ENCODE assay signal across 10 mouse cellular contexts in genomic region chr11:117027681-117028080, GRCm38 (mm10).
DNase-seq lines count a peak whose midpoint lies in the region; ATAC-seq and TF ChIP-seq lines count a peak whose summit lies in the region.
"Had no signal": no experiment of that assay in that cellular context is flagged by ENCODE, and none has a peak within 500 bp of the region (broad histone marks: within the 10 kb centered on the region; RNA-seq: fewer than 3 reads in every experiment).

No protein-coding gene starts in this region.

- H3K36me3 ChIP-seq in ES-E14 (ENCODE audit: control insufficient read depth, insufficient read depth, low read length, poor library complexity, severe bottlenecking), result no peaks in the 10 kb centered on the region
- no peaks in the 10 kb centered on the region for H3K36me3 ChIP-seq in embryonic facial prominence, embryonic 13.5 days
- no peaks in the 10 kb centered on the region for H3K36me3 ChIP-seq in liver, postnatal 0 days (replicated peaks; ENCODE audit: insufficient read depth, low read length)

- in situ Hi-C loops in ES-E14 (cut with MboI; ENCODE audit: low sequenced_read_pairs in 2 of 2, unreplicated experiment in 2 of 2), result no loop called here

- peaks cover 0 to 18% of the 10 kb centered on the region in 2 experiments; a peak in 2 of 4 replicates for H3K4me1 ChIP-seq in ES-E14 (ENCODE audit: control insufficient read depth in 2 of 2, insufficient read depth in 2 of 2, low read length in 2 of 2, poor library complexity in 1 of 2)
- peaks cover 36% of the 10 kb centered on the region for H3K4me1 ChIP-seq in embryonic facial prominence, embryonic 13.5 days
- H3K4me1 ChIP-seq in liver, postnatal 0 days (ENCODE audit: insufficient read depth), result no peaks in the 10 kb centered on the region

- H3K27ac ChIP-seq in layer of hippocampus, adult 2 months, result peak overlapping the region; percentile 87; the same call in 1 of the 2 replicates
- no peak overlapping the region for H3K27ac ChIP-seq in ES-E14 (ENCODE audit: insufficient read depth, low read depth, low read length, poor library complexity, severe bottlenecking)
- peak overlapping the region; percentile 44; the same call in 1 of the 2 replicates for H3K27ac ChIP-seq in embryonic facial prominence, embryonic 13.5 days
- H3K27ac ChIP-seq in liver, postnatal 0 days (ENCODE audit: low read depth), result no peak overlapping the region

- peaks cover 4% of the 10 kb centered on the region; the same call in 1 of the 2 replicates for H3K27me3 ChIP-seq in embryonic facial prominence, embryonic 13.5 days
- no peaks in the 10 kb centered on the region for H3K27me3 ChIP-seq in liver, postnatal 0 days (ENCODE audit: insufficient read depth, low read length)

- H3K9ac ChIP-seq in ES-E14 (ENCODE audit: insufficient read depth, low read depth, low read length, poor library complexity, severe bottlenecking), result no peak overlapping the region
- H3K9ac ChIP-seq in embryonic facial prominence, embryonic 13.5 days, result no peak overlapping the region
- H3K9ac ChIP-seq in liver, postnatal 0 days (replicated peaks), result no peak overlapping the region

- ATAC-seq in embryonic facial prominence, embryonic 13.5 days (ENCODE audit: insufficient number of reproducible peaks, insufficient read depth, low FRiP score, low TSS enrichment, low read depth), result no peak
- ATAC-seq in liver, postnatal 0 days, result peak; percentile 80
- ATAC-seq in erythroid progenitor cell, adult 5-6 weeks (replicated peaks; ENCODE audit: low FRiP score, poor library complexity, severe bottlenecking), result no peak
- ATAC-seq: forebrain, embryonic 14.5 days had no signal

- DNase-seq in layer of hippocampus, adult 2 months (ENCODE audit: low spot score in 2 of 2), result no peak
- no peak for DNase-seq in layer of hippocampus, adult 9-11 months
- DNase-seq in ES-E14 (ENCODE audit: low read depth, low spot score), result no peak
- DNase-seq in liver, postnatal 0 days, result peak; percentile 53
- no peak for DNase-seq in testis, postnatal 14 days (ENCODE audit: low spot score)
- DNase-seq in adipocyte (ENCODE audit: low spot score), result no peak
- DNase-seq: lung, adult 2 months had no signal

- no peak overlapping the region for H3K4me3 ChIP-seq in layer of hippocampus, adult 2 months
- H3K4me3 ChIP-seq in ES-E14 (ENCODE audit: insufficient read depth in 1 of 2, low read depth in 1 of 2, low read length in 2 of 2, poor library complexity in 1 of 2, severe bottlenecking in 1 of 2), result peak overlapping the region; percentile 35 to 36; a peak in 2 of 4 replicates
- no peak overlapping the region for H3K4me3 ChIP-seq in embryonic facial prominence, embryonic 13.5 days
- no peak overlapping the region for H3K4me3 ChIP-seq in liver, postnatal 0 days (ENCODE audit: low read depth, low read length)

- peak; percentile 7; the same call in 1 of the 2 replicates for TF ChIP-seq EP300 in liver, postnatal 0 days (IDR thresholded peaks at IDR 0.05; ENCODE audit: low read depth)

- TF ChIP-seq CTCF in layer of hippocampus, adult 2 months (conservative IDR thresholded peaks at IDR 0.05), result no peak
- TF ChIP-seq CTCF in liver, postnatal 0 days (IDR thresholded peaks at IDR 0.05; ENCODE audit: low read depth), result no peak

- H3K9me3 ChIP-seq in ES-E14 (ENCODE audit: control insufficient read depth, insufficient read depth, low read depth, low read length), result no peaks in the 10 kb centered on the region
- peaks cover 8% of the 10 kb centered on the region for H3K9me3 ChIP-seq in embryonic facial prominence, embryonic 13.5 days
- peaks cover 8% of the 10 kb centered on the region for H3K9me3 ChIP-seq in liver, postnatal 0 days (ENCODE audit: low read length)

- H3K4me2 ChIP-seq in embryonic facial prominence, embryonic 13.5 days, result no peak overlapping the region
- H3K4me2 ChIP-seq in liver, postnatal 0 days (ENCODE audit: low read depth, low read length), result no peak overlapping the region

- 33% methylated on average over 10 of the region's 10 CpGs for WGBS in embryonic facial prominence, embryonic 13.5 days
- 28% methylated on average over 10 of the region's 10 CpGs for WGBS in liver, postnatal 0 days (ENCODE audit: insufficient replicate concordance)

TF ChIP-seq in ES-E14, 5 proteins besides CTCF, POLR2A, EP300 and RAD21:
- no peak for TF ChIP-seq MAFK (IDR thresholded peaks at IDR 0.05; ENCODE audit: insufficient read depth, low read depth, low read length)
- TF ChIP-seq ZC3H11A (IDR thresholded peaks at IDR 0.05; ENCODE audit: borderline replicate concordance, low read depth, low read length), result no peak
- no peak for TF ChIP-seq ZNF384 (IDR thresholded peaks at IDR 0.05; ENCODE audit: low read depth, low read length)
- no peak for TF ChIP-seq CHD2 (IDR thresholded peaks at IDR 0.05; ENCODE audit: low read depth, low read length)
- no peak for TF ChIP-seq HCFC1 (IDR thresholded peaks at IDR 0.05; ENCODE audit: borderline replicate concordance, insufficient read depth, low read length)

Comparison
In these comparisons a context has a peak if more than half of its experiments do, and no peak if none do; other contexts are left out.
1. H3K27ac ChIP-seq: peak in layer of hippocampus, adult 2 months (single experiment) and embryonic facial prominence, embryonic 13.5 days (single experiment); none in ES-E14 (single experiment) and liver, postnatal 0 days (single experiment).
2. H3K4me3 ChIP-seq: peak in ES-E14 (2 of 2); none in layer of hippocampus, adult 2 months (single experiment), embryonic facial prominence, embryonic 13.5 days (single experiment) and liver, postnatal 0 days (single experiment).